Mouse (Mus musculus) testis, adult 2 months (tissue): ENCODE measurements at regions not wholly inside any gene's neighbourhood (a gene's known extent, or its start where the extent isn't known, plus 50 kb on each side); places are given as distances from the start of the nearest gene placed in this dataset.

Experiments
- CTCF ChIP-seq: fragments of 200-500 bp; IDR thresholded peaks from 2 replicates; pipeline ENCODE4 v1.5.1; 2012; ENCODE audit warnings: low read depth, mild to moderate bottlenecking, inconsistent platforms, low read length, moderate library complexity; ENCODE audit not compliant: control insufficient read depth, insufficient read depth, insufficient replicate concordance
- POLR2A ChIP-seq: fragments of 200-500 bp; IDR thresholded peaks from 2 replicates; pipeline ENCODE4 v1.6.1; 2012; ENCODE audit warnings: low read depth, mild to moderate bottlenecking, inconsistent platforms, low read length, moderate library complexity; ENCODE audit not compliant: control insufficient read depth

DNA sequence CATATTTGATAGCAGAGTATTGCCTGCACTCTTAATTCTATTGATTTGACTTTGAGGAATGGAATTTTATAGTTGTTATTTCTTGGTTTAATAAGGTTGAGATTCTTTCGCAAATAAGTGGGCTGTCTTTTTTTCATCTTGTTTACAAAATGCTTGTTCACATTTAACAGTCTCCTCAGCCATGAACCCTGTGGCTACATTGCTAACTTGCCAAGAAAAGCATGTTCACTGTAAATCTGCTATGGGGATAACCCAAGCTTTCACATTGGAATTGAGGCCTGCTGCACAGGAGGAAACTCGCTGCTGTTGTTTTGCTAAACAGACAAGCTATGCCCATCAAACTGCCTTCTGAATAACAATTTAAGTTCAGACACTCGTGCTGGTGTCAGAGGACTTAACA is 564.6 kb upstream of the Fam92a start:
- TF ChIP-seq CTCF: no peak
- no peak for TF ChIP-seq POLR2A
